Mouse (Mus musculus): ENCODE results near the gene Pfkfb1. TPM values are rescaled to one million over a fixed set of nuclear protein-coding genes. Genes with fewer than 3 reads are reported as not detected.

Gene Pfkfb1
- total and polyA plus RNA-seq, 3 experiments: 7.5 to 12.4 (median 7.6) TPM

DNA sequence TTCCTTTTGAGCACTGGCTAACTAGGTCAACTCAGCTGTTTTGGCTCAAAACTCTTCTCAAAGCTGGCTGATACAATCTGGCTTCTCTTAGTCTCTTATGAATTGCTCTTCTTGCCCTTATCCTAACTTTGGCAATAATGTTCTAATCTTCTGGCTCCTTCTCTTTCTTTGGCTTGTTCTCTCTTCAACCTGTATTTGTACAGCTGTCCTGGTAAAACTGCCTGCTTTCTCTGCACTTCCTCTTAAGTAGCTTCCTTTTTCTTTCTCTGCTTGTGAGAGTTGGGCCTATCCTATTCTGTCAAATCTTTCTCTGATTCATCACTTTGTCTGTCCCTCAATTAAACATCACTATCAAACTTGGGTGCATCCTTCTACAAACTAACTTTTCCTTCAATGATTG is 46.3 kb upstream of the Pfkfb1 start:
- TF ChIP-seq ZC3H11A (IDR thresholded peaks at IDR 0.05; ENCODE audit: low read depth, low read length): no peak
- TF ChIP-seq ELF1 (IDR thresholded peaks at IDR 0.05; ENCODE audit: low read depth, low read length): no peak
- no peak for TF ChIP-seq NRF1 (IDR thresholded peaks at IDR 0.05; ENCODE audit: low read depth, low read length)
- TF ChIP-seq MAZ (IDR thresholded peaks at IDR 0.05; ENCODE audit: low read depth, low read length): no peak
- TF ChIP-seq RCOR1 (conservative IDR thresholded peaks at IDR 0.05; ENCODE audit: low read depth, low read length): no peak
- no peak for TF ChIP-seq JUND (conservative IDR thresholded peaks at IDR 0.05; ENCODE audit: low read depth, low read length)
- no peak for TF ChIP-seq TCF12 (IDR thresholded peaks at IDR 0.05; ENCODE audit: low read depth, low read length)
- TF ChIP-seq SIN3A (IDR thresholded peaks at IDR 0.05; ENCODE audit: low read length): no peak
- no peak for TF ChIP-seq USF2 (conservative IDR thresholded peaks at IDR 0.05; ENCODE audit: low read depth, low read length)
- no peak for TF ChIP-seq GABPA (IDR thresholded peaks at IDR 0.05; ENCODE audit: insufficient replicate concordance, low read depth, low read length)
- TF ChIP-seq USF1 (IDR thresholded peaks at IDR 0.05; ENCODE audit: low read depth, low read length): no peak
- no peak for TF ChIP-seq ZMIZ1 (IDR thresholded peaks at IDR 0.05; ENCODE audit: low read depth, low read length)
- TF ChIP-seq MYC (IDR thresholded peaks at IDR 0.05; ENCODE audit: low read depth, low read length): no peak
- no peak for TF ChIP-seq EP300 (IDR thresholded peaks at IDR 0.05; ENCODE audit: low read length)
- Histone ChIP-seq H3K4me2 (ENCODE audit: insufficient read depth, low read depth, poor library complexity, severe bottlenecking) (no peak overlapping the region), H3K9ac (ENCODE audit: insufficient read depth, low read depth) (no peak overlapping the region), H3K27ac (ENCODE audit: insufficient read depth, low read depth) (no peak overlapping the region), H3K79me2 (replicated peaks; ENCODE audit: control insufficient read depth, extremely low read depth, insufficient read depth, poor library complexity, severe bottlenecking) (no peaks in the 10 kb centered on the region), H3K27me3 (replicated peaks) (no peaks in the 10 kb centered on the region), H3K4me1 (ENCODE audit: control insufficient read depth in 1 of 2, insufficient read depth in 2 of 2) (no peaks in the 10 kb centered on the region), H3K4me3 (replicated peaks in 1 of 3; ENCODE audit: low read depth in 2 of 3, low read length in 2 of 3, poor library complexity in 1 of 3) (no peak overlapping the region), H3K9me3 (replicated peaks; ENCODE audit: low read length) (no peaks in the 10 kb centered on the region), H3K36me3 (replicated peaks in 1 of 2; ENCODE audit: control insufficient read depth in 1 of 2, insufficient read depth in 1 of 2, low read length in 1 of 2) (peaks cover 0 to 2% of the 10 kb centered on the region in 2 experiments)
- dilution Hi-C loops (cut with MboI; ENCODE audit: extremely low pct_ligation_motif_present, extremely low pct_unique_long_range_greater_than_20kb, low sequenced_read_pairs) (no loop called here), in situ Hi-C loops (cut with MboI; ENCODE audit: low pct_ligation_motif_present, low pct_unique_long_range_greater_than_20kb, low sequenced_read_pairs) (no loop called here)
- DNase-seq (ENCODE audit: extremely low read depth): no peak

DNA sequence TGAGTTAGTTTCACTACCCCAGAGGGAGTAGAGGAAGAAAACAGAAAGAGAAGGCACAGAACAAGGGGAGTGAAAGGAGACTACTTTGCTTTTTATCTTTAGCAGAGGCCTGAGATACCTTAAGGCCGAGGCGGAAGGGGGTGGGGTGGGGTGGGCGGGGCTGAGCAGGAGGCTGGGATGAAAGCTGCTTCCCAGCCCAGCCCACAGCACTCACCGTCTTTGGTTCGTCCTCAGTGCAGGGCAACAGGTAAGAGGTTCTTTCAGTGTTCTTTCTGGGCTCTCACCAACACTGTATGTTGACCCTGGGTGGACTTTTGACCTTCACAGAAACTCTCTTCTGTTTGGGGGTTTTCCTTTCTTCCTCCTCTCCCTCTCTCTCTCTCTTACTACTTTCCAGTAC is 40.8 kb upstream of the Pfkfb1 start, which contains the start of gene Alas2:
TSS of gene Alas2 (plus strand) at position 137 of the 400 bp plus-strand sequence.
- Histone ChIP-seq H3K4me3 (replicated peaks in 1 of 3; ENCODE audit: low read depth in 2 of 3, low read length in 2 of 3, poor library complexity in 1 of 3) (no peak within 1 kb of the TSS), H3K9me3 (replicated peaks; ENCODE audit: low read length) (no peaks in the 10 kb centered on the region), H3K9ac (ENCODE audit: insufficient read depth, low read depth) (no peak within 1 kb of the TSS), H3K36me3 (replicated peaks in 1 of 2; ENCODE audit: control insufficient read depth in 1 of 2, insufficient read depth in 1 of 2, low read length in 1 of 2) (peaks cover 3 to 18% of the 10 kb centered on the region in 2 experiments), H3K27me3 (replicated peaks) (no peaks in the 10 kb centered on the region), H3K79me2 (replicated peaks; ENCODE audit: control insufficient read depth, extremely low read depth, insufficient read depth, poor library complexity, severe bottlenecking) (no peaks in the 10 kb centered on the region), H3K27ac (ENCODE audit: insufficient read depth, low read depth) (no peak within 1 kb of the TSS), H3K4me1 (ENCODE audit: control insufficient read depth in 1 of 2, insufficient read depth in 2 of 2) (no peaks in the 10 kb centered on the region), H3K4me2 (ENCODE audit: insufficient read depth, low read depth, poor library complexity, severe bottlenecking) (no peak within 1 kb of the TSS)
- dilution Hi-C loops (cut with MboI; ENCODE audit: extremely low pct_ligation_motif_present, extremely low pct_unique_long_range_greater_than_20kb, low sequenced_read_pairs) (no loop called here), in situ Hi-C loops (cut with MboI; ENCODE audit: low pct_ligation_motif_present, low pct_unique_long_range_greater_than_20kb, low sequenced_read_pairs) (no loop called here)
- DNase-seq (ENCODE audit: extremely low read depth): no peak
- no peak for TF ChIP-seq USF1 (IDR thresholded peaks at IDR 0.05; ENCODE audit: low read depth, low read length)

DNA sequence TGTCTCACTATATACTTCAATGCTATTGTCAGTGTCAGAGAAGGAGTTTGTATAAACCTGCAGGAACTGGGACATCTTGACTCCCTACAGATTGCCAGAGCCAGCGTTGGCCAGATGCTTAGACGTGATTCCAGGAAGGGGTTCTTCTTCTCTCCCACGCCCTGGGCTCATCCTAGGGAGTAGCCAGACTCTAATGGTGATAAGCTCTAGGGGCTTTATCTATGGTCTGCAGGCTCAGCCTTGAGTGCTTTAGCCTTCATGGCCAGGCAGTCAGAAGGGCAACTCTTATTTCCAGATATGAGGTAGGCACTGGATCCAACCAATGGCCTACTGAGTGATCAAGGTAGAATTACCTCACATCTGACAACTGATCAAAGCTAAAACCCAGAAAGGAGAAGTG is 38.4 kb upstream of the Pfkfb1 start:
- TF ChIP-seq MXI1 (IDR thresholded peaks at IDR 0.05; ENCODE audit: low read depth, low read length) (no peak), JUN (IDR thresholded peaks at IDR 0.05; ENCODE audit: insufficient read depth, low read depth, low read length) (no peak), EP300 (IDR thresholded peaks at IDR 0.05; ENCODE audit: low read length) (no peak), SMC3 (IDR thresholded peaks at IDR 0.05; ENCODE audit: low read depth, low read length) (no peak), UBTF (IDR thresholded peaks at IDR 0.05; ENCODE audit: low read depth, low read length) (no peak), RAD21 (IDR thresholded peaks at IDR 0.05; ENCODE audit: low read depth, low read length) (no peak), SIN3A (IDR thresholded peaks at IDR 0.05; ENCODE audit: low read length) (no peak), JUND (conservative IDR thresholded peaks at IDR 0.05; ENCODE audit: low read depth, low read length) (no peak), MAFK (IDR thresholded peaks at IDR 0.05; ENCODE audit: insufficient replicate concordance, low read length) (no peak), TCF12 (IDR thresholded peaks at IDR 0.05; ENCODE audit: low read depth, low read length) (no peak), POLR2AphosphoS2 (IDR thresholded peaks at IDR 0.05; ENCODE audit: low read depth, low read length) (no peak), MAZ (IDR thresholded peaks at IDR 0.05; ENCODE audit: low read depth, low read length) (no peak), E2F4 (IDR thresholded peaks at IDR 0.05; ENCODE audit: insufficient replicate concordance, low read depth, low read length) (no peak), ELF1 (IDR thresholded peaks at IDR 0.05; ENCODE audit: low read depth, low read length) (no peak), TBP (conservative IDR thresholded peaks at IDR 0.05; ENCODE audit: low read depth, low read length) (no peak), NRF1 (IDR thresholded peaks at IDR 0.05; ENCODE audit: low read depth, low read length) (no peak), POLR2A (IDR thresholded peaks at IDR 0.05; ENCODE audit: low read depth, low read length) (no peak), GABPA (IDR thresholded peaks at IDR 0.05; ENCODE audit: insufficient replicate concordance, low read depth, low read length) (no peak), IRF4 (IDR thresholded peaks at IDR 0.05; ENCODE audit: low read depth, low read length) (no peak), ZC3H11A (IDR thresholded peaks at IDR 0.05; ENCODE audit: low read depth, low read length) (no peak)
- no peak overlapping the region for H3K9ac ChIP-seq (ENCODE audit: insufficient read depth, low read depth)
- no peaks in the 10 kb centered on the region for H3K9me3 ChIP-seq (replicated peaks; ENCODE audit: low read length)
- no peak overlapping the region for H3K27ac ChIP-seq (ENCODE audit: insufficient read depth, low read depth)
- dilution Hi-C loops (cut with MboI; ENCODE audit: extremely low pct_ligation_motif_present, extremely low pct_unique_long_range_greater_than_20kb, low sequenced_read_pairs) (no loop called here), in situ Hi-C loops (cut with MboI; ENCODE audit: low pct_ligation_motif_present, low pct_unique_long_range_greater_than_20kb, low sequenced_read_pairs) (no loop called here)
- H3K27me3 ChIP-seq (replicated peaks): no peaks in the 10 kb centered on the region
- no peaks in the 10 kb centered on the region for H3K4me1 ChIP-seq (ENCODE audit: control insufficient read depth in 1 of 2, insufficient read depth in 2 of 2)
- no peak overlapping the region for H3K4me2 ChIP-seq (ENCODE audit: insufficient read depth, low read depth, poor library complexity, severe bottlenecking)
- H3K36me3 ChIP-seq (replicated peaks in 1 of 2; ENCODE audit: control insufficient read depth in 1 of 2, insufficient read depth in 1 of 2, low read length in 1 of 2): peaks cover 3 to 27% of the 10 kb centered on the region in 2 experiments
- no peak overlapping the region for H3K4me3 ChIP-seq (replicated peaks in 1 of 3; ENCODE audit: low read depth in 2 of 3, low read length in 2 of 3, poor library complexity in 1 of 3)
- H3K79me2 ChIP-seq (replicated peaks; ENCODE audit: control insufficient read depth, extremely low read depth, insufficient read depth, poor library complexity, severe bottlenecking): no peaks in the 10 kb centered on the region
- DNase-seq (ENCODE audit: extremely low read depth): no peak

Measured in CH12.LX (cell line).